Mouse (Mus musculus) liver, embryonic 14.5 days (tissue): ENCODE data around the gene Ttc21a. TPM values are rescaled to one million over a fixed set of nuclear protein-coding genes. Genes with fewer than 3 reads are reported as not detected.

Source experiments
- ATAC-seq: fragments of 200-750 bp; cut with Nextera tagmentation; 2 replicates; pipeline ENCODE4 v1.8.0; 2017; ENCODE audit warnings: moderate number of reproducible peaks, mild to moderate bottlenecking, moderate library complexity; ENCODE audit not compliant: insufficient read depth
- DNase-seq, 3 experiments: peaks; one replicate each; pipeline ENCODE4 v3.0.0-alpha.2; 2012 to 2013; ENCODE audit warnings: low read depth in 3 of 3, low spot score in 3 of 3
- H3K27ac ChIP-seq: fragments of 300-500 bp; sonication (generic); 2 replicates; pipeline ENCODE4 v1.5.1; 2014; ENCODE audit warnings: moderate library complexity, mild to moderate bottlenecking, control low read depth, inconsistent platforms
- H3K27me3 ChIP-seq: fragments of 300-500 bp; sonication (generic); 2 replicates; pipeline ENCODE4 v1.6.1; 2014; ENCODE audit warnings: mild to moderate bottlenecking, low read length, moderate library complexity; ENCODE audit not compliant: control insufficient read depth, insufficient read depth
- H3K36me3 ChIP-seq: fragments of 300-500 bp; sonication (generic); replicated peaks from 2 replicates; pipeline ENCODE4 v1.6.1; 2014; ENCODE audit warnings: low read depth; ENCODE audit not compliant: control insufficient read depth, insufficient read depth
- H3K4me1 ChIP-seq, 2 experiments: fragments of 200-500 bp in 1 of 2; fragments of 300-500 bp in 1 of 2; sonication (generic) in 1 of 2; replicated peaks; 2 replicates each; pipeline ENCODE4 v1.6.1; 2012 to 2014; ENCODE audit warnings: antibody characterized with exemption in 1 of 2, inconsistent platforms in 1 of 2, low read length in 1 of 2; ENCODE audit not compliant: control insufficient read depth in 2 of 2, insufficient read depth in 2 of 2
- H3K4me2 ChIP-seq: fragments of 300-500 bp; sonication (generic); 2 replicates; pipeline ENCODE4 v1.6.1; 2014; ENCODE audit warnings: low read depth, mild to moderate bottlenecking, control low read depth, moderate library complexity
- H3K4me3 ChIP-seq, 2 experiments: fragments of 200-500 bp in 1 of 2; fragments of 300-500 bp in 1 of 2; sonication (generic) in 1 of 2; 2 replicates each; pipeline ENCODE4 v1.5.1; 2012 to 2014; ENCODE audit warnings: low read depth in 2 of 2, low read length in 2 of 2, mild to moderate bottlenecking in 2 of 2, control low read depth in 1 of 2, inconsistent platforms in 1 of 2, moderate library complexity in 1 of 2; ENCODE audit not compliant: insufficient read depth in 1 of 2
- H3K9ac ChIP-seq: fragments of 300-500 bp; sonication (generic); replicated peaks from 2 replicates; pipeline ENCODE4 v1.6.1; 2014; ENCODE audit warnings: mild to moderate bottlenecking, control low read depth, moderate library complexity
- H3K9me3 ChIP-seq: fragments of 300-500 bp; sonication (generic); 2 replicates; pipeline ENCODE4 v1.6.1; 2016; ENCODE audit warnings: low read length, mixed read lengths; ENCODE audit not compliant: control insufficient read depth
- CTCF ChIP-seq: IDR thresholded peaks from 2 replicates; pipeline ENCODE4 v1.5.1; 2016; ENCODE audit warnings: antibody characterized with exemption, low read depth, control low read depth
- EP300 ChIP-seq: IDR thresholded peaks from 2 replicates; pipeline ENCODE4 v1.6.1; 2016; ENCODE audit warnings: antibody characterized with exemption, low read depth
- WGBS: fragments of 180-500 bp; shearing (Covaris S2); extraction: QIAGEN DNeasy Blood & Tissue Kit; methylation state at CpG from one replicate; pipeline ENCODE4 v1.1.7; 2014; ENCODE audit not compliant: insufficient replicate concordance; 5-methylcytosine and 5-hydroxymethylcytosine counted together
- polyA plus RNA-seq, 2 experiments: library from polyadenylated mRNA; depleted of rRNA in 1 of 2; stranded (reverse) in 1 of 2; unstranded in 1 of 2; fragments of >200 nt; fragmentation: Nextera tagmentation in 1 of 2; extraction: Ambion mirVana in 1 of 2; gene quantifications; 2 replicates each; pipeline versions ENCODE4 v1.2.1 to v1.2.3; 2012 to 2014

Gene Ttc21a
- polyA plus RNA-seq, 2 experiments = 0.11 to 0.22 TPM

GRCm38 (mm10) chr9:119909931-119910330 lies 27.5 kb upstream of the Ttc21a start:
- Histone ChIP-seq H3K4me3 (no peak overlapping the region), H3K36me3 (peaks cover 56% of the 10 kb centered on the region), H3K4me1 (no peaks in the 10 kb centered on the region), H3K9ac (no peak overlapping the region), H3K27me3 (no peaks in the 10 kb centered on the region), H3K9me3 (no peaks in the 10 kb centered on the region), H3K27ac (no peak overlapping the region), H3K4me2 (no peak overlapping the region)
- DNase-seq = no peak
- 66% methylated on average over 3 of the region's 3 CpGs for WGBS
- ATAC-seq = no peak
- TF ChIP-seq EP300 (no peak), CTCF (no peak)

GRCm38 (mm10) chr9:119913087-119913838 lies 24.1 kb upstream of the Ttc21a start:
- DNase-seq = no peak
- 73% methylated on average over 13 of the region's 13 CpGs for WGBS
- Histone ChIP-seq H3K4me2 (no peak overlapping the region), H3K4me1 (no peaks in the 10 kb centered on the region), H3K4me3 (no peak overlapping the region), H3K27ac (no peak overlapping the region), H3K36me3 (peaks cover 47% of the 10 kb centered on the region), H3K27me3 (no peaks in the 10 kb centered on the region), H3K9me3 (no peaks in the 10 kb centered on the region), H3K9ac (no peak overlapping the region)
- no peak for ATAC-seq
- TF ChIP-seq EP300 (no peak), CTCF (peak; percentile 12; the same call in 1 of the 2 replicates)

GRCm38 (mm10) chr9:119919858-119920257 lies 17.5 kb upstream of the Ttc21a start:
- Histone ChIP-seq H3K4me3 (no peak overlapping the region), H3K9me3 (no peaks in the 10 kb centered on the region), H3K27ac (no peak overlapping the region), H3K27me3 (no peaks in the 10 kb centered on the region), H3K9ac (no peak overlapping the region), H3K36me3 (peaks cover 58% of the 10 kb centered on the region), H3K4me1 (no peaks in the 10 kb centered on the region), H3K4me2 (no peak overlapping the region)
- DNase-seq (no peak), ATAC-seq (no peak)
- no peak for TF ChIP-seq EP300
- no peak for TF ChIP-seq CTCF
- WGBS = 72% methylated on average over 1 of the region's 1 CpGs

GRCm38 (mm10) chr9:119923462-119923861 lies 13.9 kb upstream of the Ttc21a start:
- Histone ChIP-seq H3K27me3 (no peaks in the 10 kb centered on the region), H3K36me3 (peaks cover 58% of the 10 kb centered on the region), H3K9me3 (no peaks in the 10 kb centered on the region), H3K9ac (no peak overlapping the region), H3K4me2 (no peak overlapping the region), H3K4me1 (no peaks in the 10 kb centered on the region), H3K4me3 (no peak overlapping the region), H3K27ac (no peak overlapping the region)
- WGBS = 68% methylated on average over 4 of the region's 4 CpGs
- DNase-seq = no peak
- ATAC-seq = no peak
- no peak for TF ChIP-seq EP300
- TF ChIP-seq CTCF = no peak

GRCm38 (mm10) chr9:119925120-119925657 lies 12.2 kb upstream of the Ttc21a start:
- DNase-seq (no peak), ATAC-seq (peak; percentile 24; the same call in 1 of the 2 replicates)
- H3K4me2 ChIP-seq = no peak overlapping the region
- no peak overlapping the region for H3K27ac ChIP-seq
- no peaks in the 10 kb centered on the region for H3K27me3 ChIP-seq
- peaks cover 50% of the 10 kb centered on the region for H3K36me3 ChIP-seq
- no peak overlapping the region for H3K4me3 ChIP-seq
- 47% methylated on average over 16 of the region's 16 CpGs for WGBS
- H3K9ac ChIP-seq = no peak overlapping the region
- no peak for TF ChIP-seq CTCF
- no peak for TF ChIP-seq EP300
- no peaks in the 10 kb centered on the region for H3K4me1 ChIP-seq
- no peaks in the 10 kb centered on the region for H3K9me3 ChIP-seq
